9 mouse cellular contexts compared by ENCODE assay signal in genomic region chr14:88469361-88469760, GRCm38 (mm10). TPM values are rescaled to one million over a fixed set of nuclear protein-coding genes. Genes with fewer than 3 reads are reported as not detected.
DNase-seq lines count a peak whose midpoint lies in the region; ATAC-seq and TF ChIP-seq lines count a peak whose summit lies in the region.
"Had no signal": no experiment of that assay in that cellular context is flagged by ENCODE, and none has a peak within 500 bp of the region (broad histone marks: within the 10 kb centered on the region; RNA-seq: fewer than 3 reads in every experiment).

No protein-coding gene starts in this region.

- DNase-seq in kidney, adult 2 months, result no peak
- peak; percentile 52 for DNase-seq in embryo, embryonic 10.5 days (ENCODE audit: low spot score)
- no peak for DNase-seq in heart, postnatal 0 days (ENCODE audit: low spot score)
- no peak for DNase-seq in liver, embryonic 14.5 days (ENCODE audit: low read depth in 3 of 3, low spot score in 3 of 3)
- no peak for DNase-seq in testis, postnatal 10 days (ENCODE audit: low spot score)
- no peak for DNase-seq in spleen, adult 18-20 months

- 0 out of 2 replicates have a peak, but pooled peaks have one; percentile 46 for ATAC-seq in kidney, embryonic 16.5 days (ENCODE audit: low FRiP score, low TSS enrichment)
- ATAC-seq in heart, postnatal 0 days (ENCODE audit: insufficient read depth, low read depth), result no peak
- no peak for ATAC-seq in liver, embryonic 14.5 days (ENCODE audit: insufficient read depth)
- peak; percentile 44; the same call in 1 of the 2 replicates for ATAC-seq in stomach, embryonic 15.5 days (ENCODE audit: insufficient read depth, low FRiP score, low read depth)

- TF ChIP-seq EP300 in heart, postnatal 0 days (IDR thresholded peaks at IDR 0.05; ENCODE audit: low read depth), result no peak
- TF ChIP-seq EP300 in liver, embryonic 14.5 days (IDR thresholded peaks at IDR 0.05; ENCODE audit: low read depth), result no peak

- TF ChIP-seq POLR2A in kidney, adult 2 months (IDR thresholded peaks at IDR 0.05; ENCODE audit: low read depth, low read length), result no peak

- peak overlapping the region; percentile 46 for H3K4me3 ChIP-seq in kidney, embryonic 16.5 days (ENCODE audit: low read length)
- no peak overlapping the region for H3K4me3 ChIP-seq in kidney, adult 2 months (ENCODE audit: insufficient read depth, low read depth, low read length)
- peak overlapping the region; percentile 45 for H3K4me3 ChIP-seq in heart, postnatal 0 days (ENCODE audit: low read depth, low read length)
- no peak overlapping the region for H3K4me3 ChIP-seq in liver, embryonic 14.5 days (ENCODE audit: insufficient read depth in 1 of 2, low read depth in 2 of 2, low read length in 2 of 2)
- H3K4me3 ChIP-seq in stomach, embryonic 15.5 days (replicated peaks), result peak overlapping the region; percentile 46

- no peak for TF ChIP-seq CTCF in kidney, adult 2 months (conservative IDR thresholded peaks at IDR 0.05; ENCODE audit: insufficient read depth, insufficient read length, low read depth, low read length)
- no peak for TF ChIP-seq CTCF in heart, postnatal 0 days (IDR thresholded peaks at IDR 0.05; ENCODE audit: low read depth)
- no peak for TF ChIP-seq CTCF in liver, embryonic 14.5 days (IDR thresholded peaks at IDR 0.05; ENCODE audit: low read depth)

- H3K9ac ChIP-seq in kidney, embryonic 16.5 days (replicated peaks; ENCODE audit: low read length), result 0 out of 2 replicates have a peak overlapping the region, but pooled peaks have one; percentile 48
- H3K9ac ChIP-seq in heart, postnatal 0 days (replicated peaks; ENCODE audit: low read depth, low read length), result no peak overlapping the region
- H3K9ac ChIP-seq in liver, embryonic 14.5 days (replicated peaks), result no peak overlapping the region
- H3K9ac ChIP-seq in stomach, embryonic 15.5 days, result no peak overlapping the region

- H3K4me2 ChIP-seq in kidney, embryonic 16.5 days (replicated peaks; ENCODE audit: low read depth, low read length), result peak overlapping the region; percentile 81
- H3K4me2 ChIP-seq in heart, postnatal 0 days (ENCODE audit: low read depth, low read length), result peak overlapping the region; percentile 71
- peak overlapping the region; percentile 24; the same call in 1 of the 2 replicates for H3K4me2 ChIP-seq in liver, embryonic 14.5 days (ENCODE audit: low read depth)
- H3K4me2 ChIP-seq in stomach, embryonic 15.5 days, result peak overlapping the region; percentile 71

- under 1% methylated on average over 18 of the region's 18 CpGs for WGBS in kidney, embryonic 16.5 days
- 2% methylated on average over 18 of the region's 18 CpGs for WGBS in kidney, adult 2 months
- 5% methylated on average over 18 of the region's 18 CpGs for WGBS in heart, postnatal 0 days
- 4% methylated on average over 18 of the region's 18 CpGs for WGBS in liver, embryonic 14.5 days (ENCODE audit: insufficient replicate concordance)
- WGBS in stomach, embryonic 15.5 days, result 2% methylated on average over 18 of the region's 18 CpGs

- no peaks in the 10 kb centered on the region for H3K9me3 ChIP-seq in kidney, embryonic 16.5 days (ENCODE audit: low read length)
- no peaks in the 10 kb centered on the region for H3K9me3 ChIP-seq in heart, postnatal 0 days (replicated peaks; ENCODE audit: control insufficient read depth, low read length)
- no peaks in the 10 kb centered on the region for H3K9me3 ChIP-seq in liver, embryonic 14.5 days (ENCODE audit: control insufficient read depth, low read length)
- no peaks in the 10 kb centered on the region for H3K9me3 ChIP-seq in stomach, embryonic 15.5 days

- H3K27me3 ChIP-seq in kidney, embryonic 16.5 days (ENCODE audit: insufficient read depth, low read length), result peaks cover 19% of the 10 kb centered on the region
- H3K27me3 ChIP-seq in kidney, adult 2 months (replicated peaks; ENCODE audit: control insufficient read depth, insufficient read depth, low read length), result no peaks in the 10 kb centered on the region
- H3K27me3 ChIP-seq in heart, postnatal 0 days (ENCODE audit: control insufficient read depth, insufficient read depth, low read length), result peaks cover 19% of the 10 kb centered on the region
- H3K27me3 ChIP-seq in liver, embryonic 14.5 days (ENCODE audit: control insufficient read depth, insufficient read depth, low read length), result no peaks in the 10 kb centered on the region; the same call in 1 of the 2 replicates
- no peaks in the 10 kb centered on the region for H3K27me3 ChIP-seq in stomach, embryonic 15.5 days (replicated peaks)

- H3K4me1 ChIP-seq in kidney, embryonic 16.5 days (ENCODE audit: insufficient read depth, low read length), result peaks cover 22% of the 10 kb centered on the region
- no peaks in the 10 kb centered on the region for H3K4me1 ChIP-seq in kidney, adult 2 months (ENCODE audit: control insufficient read depth, insufficient read depth, low read length)
- no peaks in the 10 kb centered on the region for H3K4me1 ChIP-seq in heart, postnatal 0 days (ENCODE audit: control insufficient read depth, insufficient read depth)
- H3K4me1 ChIP-seq in liver, embryonic 14.5 days (replicated peaks; ENCODE audit: control insufficient read depth in 2 of 2, insufficient read depth in 2 of 2, low read length in 1 of 2), result no peaks in the 10 kb centered on the region
- H3K4me1 ChIP-seq in stomach, embryonic 15.5 days, result 0 out of 2 replicates have a peak, but pooled peaks cover 2% of the 10 kb centered on the region

- H3K27ac ChIP-seq in kidney, embryonic 16.5 days (ENCODE audit: low read length), result no peak overlapping the region
- no peak overlapping the region for H3K27ac ChIP-seq in kidney, adult 2 months (ENCODE audit: insufficient read depth, low read depth, low read length)
- H3K27ac ChIP-seq in heart, postnatal 0 days (ENCODE audit: low read depth), result no peak overlapping the region
- H3K27ac ChIP-seq in liver, embryonic 14.5 days, result no peak overlapping the region
- H3K27ac ChIP-seq in stomach, embryonic 15.5 days, result no peak overlapping the region

- H3K36me3 ChIP-seq in kidney, embryonic 16.5 days (ENCODE audit: insufficient read depth, low read length), result no peaks in the 10 kb centered on the region
- H3K36me3 ChIP-seq in kidney, adult 2 months (ENCODE audit: control insufficient read depth, insufficient read depth, low read length), result no peaks in the 10 kb centered on the region
- no peaks in the 10 kb centered on the region for H3K36me3 ChIP-seq in heart, postnatal 0 days (replicated peaks; ENCODE audit: control insufficient read depth, insufficient read depth, low read length)
- H3K36me3 ChIP-seq in liver, embryonic 14.5 days (replicated peaks; ENCODE audit: control insufficient read depth, insufficient read depth, low read depth), result no peaks in the 10 kb centered on the region
- H3K36me3 ChIP-seq in stomach, embryonic 15.5 days, result no peaks in the 10 kb centered on the region

RNA-seq across cellular contexts. Expression of gene Pcdh20, which starts 1.8 kb away (rescaled TPM):
- 0.30 and 0.37 TPM in 2 replicates for polyA plus RNA-seq in kidney, embryonic 16.5 days (2015; fragmentation: Nextera tagmentation; extraction: Ambion mirVana)
- polyA plus RNA-seq in kidney, adult 2 months (2012; rRNA removed), result 0.02 and 0.04 TPM in 2 replicates
- total RNA-seq in heart, postnatal 0 days (2014; rRNA removed; ENCODE audit: low replicate concordance), result 1.1 and 1.4 TPM in 2 replicates
- polyA plus RNA-seq in heart, postnatal 0 days (2015; fragmentation: Nextera tagmentation; extraction: Ambion mirVana), result 0.60 and 0.70 TPM in 2 replicates
- 0.02 TPM in 2 replicates for polyA plus RNA-seq in liver, embryonic 14.5 days (2012; rRNA removed)
- polyA plus RNA-seq in liver, embryonic 14.5 days (2014; fragmentation: Nextera tagmentation; extraction: Ambion mirVana), result 0.09 and 0.20 TPM in 2 replicates
- 2.9 and 3.3 TPM in 2 replicates for polyA plus RNA-seq in stomach, embryonic 15.5 days (2015; fragmentation: Nextera tagmentation; extraction: Ambion mirVana)
- polyA plus RNA-seq: spleen, adult 2 months had no signal

Comparison
In these comparisons a context has a peak if more than half of its experiments do, and no peak if none do; other contexts are left out.
1. H3K4me3 ChIP-seq: peak in kidney, embryonic 16.5 days (single experiment), heart, postnatal 0 days (single experiment) and stomach, embryonic 15.5 days (single experiment); none in kidney, adult 2 months (single experiment) and liver, embryonic 14.5 days (0 of 2).
2. ATAC-seq: peak in kidney, embryonic 16.5 days (single experiment) and stomach, embryonic 15.5 days (single experiment); none in heart, postnatal 0 days (single experiment) and liver, embryonic 14.5 days (single experiment).
3. H3K4me2 ChIP-seq: peak in every context shown above with its lines; median percentile 81 in kidney, embryonic 16.5 days; 71 in heart, postnatal 0 days; 71 in stomach, embryonic 15.5 days; 24 in liver, embryonic 14.5 days.